Mouse (Mus musculus): ENCODE data around the gene Ap3b1. TPM values are rescaled to one million over a fixed set of nuclear protein-coding genes. Genes with fewer than 3 reads are reported as not detected.

Ap3b1 gene
- polyA plus RNA-seq, 1 experiment from 2014 or later = 34.4 TPM

- Histone ChIP-seq H3K36me3 (ENCODE audit: control insufficient read depth, insufficient read depth, low read length) (peaks cover 32% of the 10 kb centered on the region), H3K9me3 (ENCODE audit: control insufficient read depth, low read length) (no peaks in the 10 kb centered on the region), H3K4me1 (ENCODE audit: control insufficient read depth in 2 of 2, insufficient read depth in 2 of 2, low read length in 2 of 2) (no peaks in the 10 kb centered on the region), H3K27me3 (ENCODE audit: control insufficient read depth, insufficient read depth, low read length) (no peaks in the 10 kb centered on the region), H3K9ac (ENCODE audit: low read length) (no peak overlapping the region), H3K4me3 (ENCODE audit: control insufficient read depth in 1 of 2, insufficient read depth in 1 of 2, low read depth in 1 of 2, low read length in 2 of 2) (no peak overlapping the region), H3K4me2 (ENCODE audit: low read length) (no peak overlapping the region), H3K27ac (replicated peaks in 1 of 2; ENCODE audit: control insufficient read depth in 1 of 2, insufficient read depth in 1 of 2, low read depth in 2 of 2, low read length in 2 of 2) (no peak overlapping the region)
- WGBS = 85% methylated on average over 8 of the region's 8 CpGs
- ATAC-seq (ENCODE audit: insufficient number of reproducible peaks, insufficient read depth, low FRiP score, low read depth) = no peak
Observed at GRCm38 (mm10) chr13:94491159-94491558, 132.4 kb downstream of the Ap3b1 start.

- no peak overlapping the region for H3K9ac ChIP-seq (ENCODE audit: low read length)
- H3K9me3 ChIP-seq (ENCODE audit: control insufficient read depth, low read length) = no peaks in the 10 kb centered on the region
- peaks cover 29% of the 10 kb centered on the region for H3K36me3 ChIP-seq (ENCODE audit: control insufficient read depth, insufficient read depth, low read length)
- no peaks in the 10 kb centered on the region for H3K27me3 ChIP-seq (ENCODE audit: control insufficient read depth, insufficient read depth, low read length)
- WGBS = 90% methylated on average over 3 of the region's 3 CpGs
- H3K4me1 ChIP-seq (ENCODE audit: control insufficient read depth in 2 of 2, insufficient read depth in 2 of 2, low read length in 2 of 2) = no peaks in the 10 kb centered on the region
- H3K4me2 ChIP-seq (ENCODE audit: low read length) = no peak overlapping the region
- no peak overlapping the region for H3K27ac ChIP-seq (replicated peaks in 1 of 2; ENCODE audit: control insufficient read depth in 1 of 2, insufficient read depth in 1 of 2, low read depth in 2 of 2, low read length in 2 of 2)
- H3K4me3 ChIP-seq (ENCODE audit: control insufficient read depth in 1 of 2, insufficient read depth in 1 of 2, low read depth in 1 of 2, low read length in 2 of 2) = no peak overlapping the region
- ATAC-seq (ENCODE audit: insufficient number of reproducible peaks, insufficient read depth, low FRiP score, low read depth) = no peak
Observed at GRCm38 (mm10) chr13:94497521-94497920, 138.8 kb downstream of the Ap3b1 start.

GRCm38 (mm10) chr13:94506411-94506810 lies 147.7 kb downstream of the Ap3b1 start:
- Histone ChIP-seq H3K9me3 (ENCODE audit: control insufficient read depth, low read length) (no peaks in the 10 kb centered on the region), H3K4me1 (ENCODE audit: control insufficient read depth in 2 of 2, insufficient read depth in 2 of 2, low read length in 2 of 2) (no peaks in the 10 kb centered on the region), H3K27me3 (ENCODE audit: control insufficient read depth, insufficient read depth, low read length) (no peaks in the 10 kb centered on the region), H3K9ac (ENCODE audit: low read length) (no peak overlapping the region), H3K4me2 (ENCODE audit: low read length) (no peak overlapping the region), H3K27ac (replicated peaks in 1 of 2; ENCODE audit: control insufficient read depth in 1 of 2, insufficient read depth in 1 of 2, low read depth in 2 of 2, low read length in 2 of 2) (no peak overlapping the region), H3K36me3 (ENCODE audit: control insufficient read depth, insufficient read depth, low read length) (peaks cover 25% of the 10 kb centered on the region), H3K4me3 (ENCODE audit: control insufficient read depth in 1 of 2, insufficient read depth in 1 of 2, low read depth in 1 of 2, low read length in 2 of 2) (no peak overlapping the region)
- no peak for ATAC-seq (ENCODE audit: insufficient number of reproducible peaks, insufficient read depth, low FRiP score, low read depth)
- 81% methylated on average over 3 of the region's 3 CpGs for WGBS

GRCm38 (mm10) chr13:94508344-94508743 lies 149.6 kb downstream of the Ap3b1 start:
- Histone ChIP-seq H3K27me3 (ENCODE audit: control insufficient read depth, insufficient read depth, low read length) (no peaks in the 10 kb centered on the region), H3K4me3 (ENCODE audit: control insufficient read depth in 1 of 2, insufficient read depth in 1 of 2, low read depth in 1 of 2, low read length in 2 of 2) (no peak overlapping the region), H3K9ac (ENCODE audit: low read length) (no peak overlapping the region), H3K4me1 (ENCODE audit: control insufficient read depth in 2 of 2, insufficient read depth in 2 of 2, low read length in 2 of 2) (peaks cover 1 to 4% of the 10 kb centered on the region in 2 experiments; a peak in 3 of 4 replicates), H3K27ac (replicated peaks in 1 of 2; ENCODE audit: control insufficient read depth in 1 of 2, insufficient read depth in 1 of 2, low read depth in 2 of 2, low read length in 2 of 2) (no peak overlapping the region), H3K9me3 (ENCODE audit: control insufficient read depth, low read length) (no peaks in the 10 kb centered on the region), H3K4me2 (ENCODE audit: low read length) (no peak overlapping the region), H3K36me3 (ENCODE audit: control insufficient read depth, insufficient read depth, low read length) (peaks cover 25% of the 10 kb centered on the region; the same call in 1 of the 2 replicates)
- WGBS = 87% methylated on average over 8 of the region's 8 CpGs
- no peak for ATAC-seq (ENCODE audit: insufficient number of reproducible peaks, insufficient read depth, low FRiP score, low read depth)

- ATAC-seq (ENCODE audit: insufficient number of reproducible peaks, insufficient read depth, low FRiP score, low read depth) = no peak; the same call in 1 of the 2 replicates
Observed at GRCm38 (mm10) chr13:94513157-94513767, 154.5 kb downstream of the Ap3b1 start.

GRCm38 (mm10) chr13:94513898-94514297 lies 155.1 kb downstream of the Ap3b1 start:
- H3K4me3 ChIP-seq (ENCODE audit: control insufficient read depth in 1 of 2, insufficient read depth in 1 of 2, low read depth in 1 of 2, low read length in 2 of 2) = no peak overlapping the region
- no peaks in the 10 kb centered on the region for H3K9me3 ChIP-seq (ENCODE audit: control insufficient read depth, low read length)
- 0 out of 2 replicates have a peak overlapping the region, but pooled peaks have one; percentile 1 for H3K4me2 ChIP-seq (ENCODE audit: low read length)
- no peak overlapping the region for H3K9ac ChIP-seq (ENCODE audit: low read length)
- 0 out of 2 replicates have a peak, but pooled peaks cover 5% of the 10 kb centered on the region for H3K36me3 ChIP-seq (ENCODE audit: control insufficient read depth, insufficient read depth, low read length)
- peak overlapping the region; percentile 29 to 36; a peak in 3 of 4 replicates for H3K27ac ChIP-seq (replicated peaks in 1 of 2; ENCODE audit: control insufficient read depth in 1 of 2, insufficient read depth in 1 of 2, low read depth in 2 of 2, low read length in 2 of 2)
- ATAC-seq (ENCODE audit: insufficient number of reproducible peaks, insufficient read depth, low FRiP score, low read depth) = 0 out of 2 replicates have a peak, but pooled peaks have one; percentile 35
- WGBS = 12% methylated on average over 9 of the region's 9 CpGs
- H3K4me1 ChIP-seq (ENCODE audit: control insufficient read depth in 2 of 2, insufficient read depth in 2 of 2, low read length in 2 of 2) = peaks cover 15 to 23% of the 10 kb centered on the region in 2 experiments
- H3K27me3 ChIP-seq (ENCODE audit: control insufficient read depth, insufficient read depth, low read length) = no peaks in the 10 kb centered on the region

More at GRCm38 (mm10) chr13:94513157-94513767, 154.5 kb downstream of the Ap3b1 start:
- Histone ChIP-seq H3K9me3 (ENCODE audit: control insufficient read depth, low read length) (no peaks in the 10 kb centered on the region), H3K27me3 (ENCODE audit: control insufficient read depth, insufficient read depth, low read length) (no peaks in the 10 kb centered on the region), H3K27ac (replicated peaks in 1 of 2; ENCODE audit: control insufficient read depth in 1 of 2, insufficient read depth in 1 of 2, low read depth in 2 of 2, low read length in 2 of 2) (0 out of 4 replicates have a peak overlapping the region, but pooled peaks have one; percentile 29 to 33), H3K4me3 (ENCODE audit: control insufficient read depth in 1 of 2, insufficient read depth in 1 of 2, low read depth in 1 of 2, low read length in 2 of 2) (no peak overlapping the region), H3K9ac (ENCODE audit: low read length) (no peak overlapping the region), H3K4me2 (ENCODE audit: low read length) (no peak overlapping the region), H3K4me1 (ENCODE audit: control insufficient read depth in 2 of 2, insufficient read depth in 2 of 2, low read length in 2 of 2) (peaks cover 14 to 18% of the 10 kb centered on the region in 2 experiments), H3K36me3 (ENCODE audit: control insufficient read depth, insufficient read depth, low read length) (0 out of 2 replicates have a peak, but pooled peaks cover 5% of the 10 kb centered on the region)
- WGBS = 25% methylated on average over 10 of the region's 10 CpGs

GRCm38 (mm10) chr13:94514992-94515391 lies 156.2 kb downstream of the Ap3b1 start:
- Histone ChIP-seq H3K4me3 (ENCODE audit: control insufficient read depth in 1 of 2, insufficient read depth in 1 of 2, low read depth in 1 of 2, low read length in 2 of 2) (no peak overlapping the region), H3K9ac (ENCODE audit: low read length) (no peak overlapping the region), H3K9me3 (ENCODE audit: control insufficient read depth, low read length) (no peaks in the 10 kb centered on the region), H3K4me2 (ENCODE audit: low read length) (no peak overlapping the region), H3K27me3 (ENCODE audit: control insufficient read depth, insufficient read depth, low read length) (no peaks in the 10 kb centered on the region), H3K4me1 (ENCODE audit: control insufficient read depth in 2 of 2, insufficient read depth in 2 of 2, low read length in 2 of 2) (peaks cover 23 to 27% of the 10 kb centered on the region in 2 experiments), H3K27ac (replicated peaks in 1 of 2; ENCODE audit: control insufficient read depth in 1 of 2, insufficient read depth in 1 of 2, low read depth in 2 of 2, low read length in 2 of 2) (no peak overlapping the region), H3K36me3 (ENCODE audit: control insufficient read depth, insufficient read depth, low read length) (0 out of 2 replicates have a peak, but pooled peaks cover 3% of the 10 kb centered on the region)
- no peak for ATAC-seq (ENCODE audit: insufficient number of reproducible peaks, insufficient read depth, low FRiP score, low read depth)

All from heart, embryonic 14.5 days (tissue).